Mouse (Mus musculus) ZHBTc4 (cell line): ENCODE measurements at regions not wholly inside any gene's neighbourhood (a gene's known extent, or its start where the extent isn't known, plus 50 kb on each side); places are given as distances from the start of the nearest gene placed in this dataset.
A peak's percentile ranks its signal among the peaks of the same experiment; 100 is the strongest.

ENCODE experiments used
- DNase-seq: peaks from one replicate; pipeline ENCODE4 v3.0.0-alpha.2; 2011; ENCODE audit warnings: low read depth, low spot score

DNA sequence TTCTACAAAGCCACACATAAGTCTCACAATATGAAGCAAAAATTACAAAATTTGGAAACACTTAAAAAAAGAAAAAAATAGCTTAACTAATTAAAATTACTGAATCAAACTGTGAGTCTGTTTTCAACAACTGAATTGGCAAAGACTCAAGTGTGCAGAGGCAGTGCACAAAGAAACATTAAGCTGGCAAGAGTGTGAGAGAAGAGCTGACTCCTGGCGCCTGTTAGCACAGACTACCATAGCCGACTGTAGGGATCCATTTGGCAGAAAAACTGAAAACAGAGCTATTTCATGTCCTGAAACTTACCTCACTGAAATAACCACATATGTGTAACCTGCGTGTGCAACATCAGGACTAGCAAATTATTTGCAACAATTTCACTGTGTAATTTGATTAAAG, 746.4 kb upstream of the Cypt12 start:
- no peak for DNase-seq

DNA sequence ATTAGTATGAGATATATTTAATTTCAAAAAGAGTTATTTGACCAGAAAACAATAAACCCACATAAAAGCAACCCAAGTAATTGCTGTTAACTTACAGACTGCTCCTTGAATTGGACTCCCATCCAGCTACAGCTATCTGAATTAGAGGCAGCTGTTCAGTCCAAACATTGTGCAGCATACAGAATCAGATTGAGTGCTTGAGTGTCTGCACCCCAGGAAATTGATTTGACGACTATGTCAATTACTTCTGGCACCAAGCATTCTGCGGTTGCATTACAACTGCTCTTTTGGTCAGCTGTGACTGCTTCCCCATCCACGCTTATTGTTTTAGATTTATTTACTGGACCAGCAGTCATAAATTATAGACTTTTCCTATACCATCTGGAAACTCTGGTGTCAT, 734.2 kb upstream of the Cypt12 start:
- DNase-seq = no peak

DNA sequence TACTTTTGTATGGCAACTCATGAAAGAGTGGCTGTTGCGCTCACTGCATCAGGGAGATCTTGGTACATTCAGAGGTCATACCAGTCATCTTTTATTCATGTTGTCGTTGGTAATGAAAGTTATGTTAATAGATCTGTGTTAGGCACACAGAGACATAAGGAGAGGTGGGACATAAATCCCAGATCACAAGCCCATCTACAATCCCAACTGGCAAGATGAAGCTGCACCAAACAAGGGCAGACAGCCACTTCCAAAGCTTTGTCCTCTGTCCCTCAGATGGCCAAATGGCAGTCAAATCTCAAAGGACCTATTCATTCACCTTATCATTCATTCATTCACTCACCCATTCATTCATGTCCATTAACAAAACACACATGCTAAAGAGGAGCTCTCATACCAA, 731.4 kb upstream of the Cypt12 start:
- DNase-seq = no peak

DNA sequence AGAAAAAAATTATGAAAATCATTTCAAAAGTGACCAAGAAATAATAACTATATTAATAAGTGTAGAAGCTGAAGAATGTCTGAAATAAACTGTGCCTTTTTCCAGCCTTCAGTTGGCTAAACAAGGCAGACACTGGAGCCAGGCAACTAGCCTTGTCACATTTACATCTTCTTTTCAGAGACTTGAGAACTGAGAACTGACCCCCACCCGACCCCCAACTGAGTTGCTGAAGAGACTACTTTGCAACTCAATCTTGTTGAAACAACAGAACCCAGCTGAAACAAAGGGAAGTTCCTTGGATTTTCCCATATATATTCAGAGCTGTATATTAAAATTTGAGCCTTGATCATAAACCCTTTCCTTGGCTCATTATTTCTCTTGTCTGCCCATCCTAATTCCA, 709.8 kb upstream of the Cypt12 start:
- DNase-seq = peak; percentile 67

DNA sequence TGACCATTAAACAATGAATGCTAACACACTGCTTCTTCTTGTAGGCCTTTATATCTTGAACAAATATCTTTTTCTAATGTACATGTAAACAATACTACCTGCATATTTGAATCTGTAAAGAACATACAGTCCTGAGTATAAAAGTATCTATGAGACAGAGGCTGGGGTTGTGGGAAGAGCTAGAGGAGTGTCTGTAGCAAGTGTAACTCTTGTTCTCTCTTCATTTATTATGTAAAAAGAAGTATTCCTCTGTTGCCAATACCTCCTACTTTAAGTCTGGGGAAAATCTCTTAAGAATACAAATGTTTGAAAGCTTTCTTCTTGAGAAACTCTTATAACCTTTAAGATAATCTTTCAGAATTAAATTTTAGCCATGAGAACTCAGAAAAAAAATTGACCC, 689.8 kb upstream of the Cypt12 start:
- no peak for DNase-seq

DNA sequence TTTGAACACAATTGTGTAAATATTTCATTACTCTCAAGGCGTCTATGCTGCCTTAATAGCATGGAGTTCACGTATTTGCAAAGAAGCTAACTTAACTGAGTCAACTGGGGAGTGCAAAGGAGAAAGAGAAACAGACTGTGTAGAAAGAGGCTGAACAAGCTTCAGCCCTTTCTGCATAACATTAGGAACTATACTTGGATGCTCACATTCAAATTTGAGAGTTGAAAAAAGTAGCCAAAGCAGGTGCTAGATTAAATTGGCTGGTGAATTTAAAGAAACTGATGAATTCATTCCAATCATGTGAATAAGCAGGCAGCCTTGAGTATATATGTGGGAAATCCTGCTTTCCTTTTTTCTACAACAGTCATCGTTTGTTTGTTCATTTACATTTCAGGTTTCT, 689.1 kb upstream of the Cypt12 start:
- no peak for DNase-seq

DNA sequence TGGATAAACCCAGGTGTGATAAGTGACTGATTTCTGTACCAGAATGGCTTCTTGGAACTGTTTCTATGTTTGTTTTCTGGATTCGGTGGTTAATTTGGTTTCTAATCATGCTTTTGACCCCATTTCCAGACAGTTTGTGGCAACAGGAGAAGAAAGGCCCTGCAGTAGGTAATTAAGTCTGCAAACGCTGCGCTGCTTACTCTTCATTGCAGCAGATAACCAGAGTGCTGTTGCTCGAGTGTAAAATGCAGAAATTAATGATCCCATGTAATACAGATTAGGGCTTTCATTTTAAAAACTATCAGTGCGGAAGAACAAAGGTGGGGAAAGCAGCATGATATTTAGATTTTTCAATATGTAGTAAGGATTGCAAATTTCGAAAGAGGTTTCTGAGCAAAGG, 667.0 kb upstream of the Cypt12 start:
- no peak for DNase-seq

DNA sequence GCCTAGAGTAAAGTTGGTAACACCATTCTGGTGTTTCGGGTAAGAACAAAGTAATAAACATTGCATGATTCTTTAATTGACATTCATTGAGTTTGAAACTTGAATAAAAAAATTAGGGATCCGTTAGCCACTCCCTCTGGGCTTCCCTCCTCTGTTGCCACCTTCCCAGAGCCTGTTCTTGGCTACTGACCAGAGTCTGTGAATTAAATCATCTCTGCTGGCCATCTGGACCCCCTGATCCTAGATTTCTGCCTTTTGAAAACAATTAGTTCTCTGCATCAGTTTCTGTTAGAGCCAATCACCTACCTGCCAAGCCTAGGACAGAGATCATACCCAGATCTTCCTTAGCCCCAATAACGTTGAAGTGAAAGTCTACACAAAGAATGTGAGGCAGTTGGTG, 665.3 kb upstream of the Cypt12 start:
- DNase-seq = no peak

DNA sequence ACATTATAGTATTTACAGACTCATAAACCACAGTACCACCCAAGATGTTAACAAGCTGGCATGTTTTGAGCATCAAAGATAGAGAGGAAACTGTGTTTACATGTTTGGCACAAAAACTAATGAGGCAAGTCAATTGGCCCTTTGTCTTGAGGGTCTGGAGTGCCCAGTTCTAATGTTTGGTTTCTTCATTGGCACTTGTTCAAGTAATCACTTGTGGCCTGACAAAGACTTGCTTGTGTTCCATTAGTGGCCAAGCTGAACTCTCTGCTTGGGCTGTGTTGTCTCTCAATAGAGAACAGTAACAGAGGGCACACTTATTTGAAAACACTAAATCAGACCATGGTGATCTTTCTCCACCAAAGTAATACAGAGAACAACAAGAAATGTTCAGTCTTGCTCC, 630.7 kb upstream of the Cypt12 start:
- DNase-seq = no peak

DNA sequence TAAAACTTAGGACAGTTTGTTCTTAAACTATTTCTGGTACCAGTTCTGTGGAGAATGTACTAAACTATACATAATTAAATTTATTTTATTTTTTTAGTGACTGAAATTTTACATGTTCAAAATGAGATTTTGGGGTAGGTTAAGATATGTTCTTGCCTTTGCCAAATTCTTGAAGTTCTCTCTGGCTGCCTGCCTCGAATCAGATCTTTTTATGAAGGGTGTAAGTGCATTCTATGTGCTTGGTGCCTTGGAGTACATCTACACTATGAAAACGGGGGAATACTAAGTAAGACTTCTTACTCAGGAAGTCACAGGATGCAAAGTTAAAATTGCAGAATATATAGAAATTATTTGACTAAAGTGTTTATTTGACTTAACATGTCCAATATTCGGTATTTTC, 629.8 kb upstream of the Cypt12 start:
- no peak for DNase-seq

DNA sequence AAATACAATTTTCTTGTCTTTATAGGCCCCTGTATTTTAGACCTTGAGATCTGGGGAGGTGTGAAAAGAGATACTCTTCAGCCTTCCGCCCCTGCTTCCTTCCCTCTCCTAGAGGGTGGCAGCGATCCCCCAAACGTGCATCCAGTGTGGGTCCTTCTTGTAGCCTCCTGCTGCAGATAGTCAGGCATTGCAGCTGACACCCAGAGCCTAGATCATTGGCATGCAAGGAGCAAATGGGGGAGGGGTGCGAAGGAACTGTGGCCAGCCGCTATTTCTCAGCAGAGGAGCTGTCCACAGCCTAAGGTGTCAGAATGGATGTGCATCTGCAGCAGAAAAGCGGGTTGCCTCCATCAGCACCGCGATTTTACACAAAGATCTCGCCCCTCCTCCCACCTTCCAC, 629.0 kb upstream of the Cypt12 start:
- peak; percentile 77 for DNase-seq

DNA sequence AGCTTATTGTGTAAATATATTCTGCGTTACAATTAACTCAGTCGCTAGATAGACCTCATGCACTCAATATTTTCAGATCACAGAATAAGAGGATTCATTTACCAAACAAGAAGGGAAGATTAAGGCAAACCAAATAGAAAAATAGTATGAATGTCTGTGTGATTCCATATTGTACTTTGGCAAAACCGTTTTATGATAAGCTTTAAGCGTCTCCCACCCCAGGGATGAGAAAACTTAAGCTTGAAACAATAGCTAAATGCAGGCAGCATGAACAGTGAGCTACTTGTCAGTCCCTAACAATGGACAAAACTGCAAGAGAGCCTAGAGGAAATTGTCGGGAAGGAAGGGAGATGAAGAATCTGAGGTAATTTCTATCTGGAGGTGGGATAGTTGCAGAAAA, 628.3 kb upstream of the Cypt12 start:
- DNase-seq = no peak

DNA sequence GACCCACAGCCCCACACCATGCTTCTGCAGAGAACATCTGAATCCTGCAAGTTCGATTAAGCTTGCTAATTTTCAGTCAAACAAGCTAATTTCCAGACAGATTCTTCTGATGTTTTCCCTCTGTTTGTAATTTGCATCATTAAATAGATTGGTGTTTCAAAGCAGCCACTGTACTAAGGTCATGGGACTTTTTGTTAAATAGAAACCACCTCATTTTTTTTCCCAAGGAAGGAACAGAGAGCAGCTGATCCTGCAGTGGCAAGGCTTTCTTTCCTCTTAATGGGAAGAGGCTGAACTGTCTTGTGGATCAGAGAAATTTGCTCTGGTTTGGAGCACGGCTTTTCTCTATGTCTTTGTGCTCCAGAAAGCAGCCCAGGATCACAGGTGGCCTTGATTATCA, 625.9 kb upstream of the Cypt12 start:
- no peak for DNase-seq

DNA sequence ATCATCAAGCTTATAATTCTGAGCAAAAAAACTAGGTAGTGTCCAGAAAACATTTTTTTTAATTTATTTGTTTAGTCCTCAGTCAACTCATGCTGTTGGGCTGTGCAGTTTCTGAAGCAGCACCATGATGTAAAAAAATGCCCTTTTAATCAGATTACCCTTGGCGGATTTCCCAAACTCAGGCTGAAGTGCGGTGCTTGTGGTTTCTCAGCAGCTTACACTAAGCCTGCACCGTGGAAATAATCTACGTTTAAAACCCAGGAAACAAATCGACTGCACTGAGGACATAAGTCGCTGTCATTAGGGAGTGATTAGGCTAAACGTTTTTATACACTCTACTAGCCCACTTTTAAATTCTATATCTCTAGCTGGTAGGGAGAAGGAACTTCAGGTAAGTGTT, 623.4 kb upstream of the Cypt12 start:
- no peak for DNase-seq

DNA sequence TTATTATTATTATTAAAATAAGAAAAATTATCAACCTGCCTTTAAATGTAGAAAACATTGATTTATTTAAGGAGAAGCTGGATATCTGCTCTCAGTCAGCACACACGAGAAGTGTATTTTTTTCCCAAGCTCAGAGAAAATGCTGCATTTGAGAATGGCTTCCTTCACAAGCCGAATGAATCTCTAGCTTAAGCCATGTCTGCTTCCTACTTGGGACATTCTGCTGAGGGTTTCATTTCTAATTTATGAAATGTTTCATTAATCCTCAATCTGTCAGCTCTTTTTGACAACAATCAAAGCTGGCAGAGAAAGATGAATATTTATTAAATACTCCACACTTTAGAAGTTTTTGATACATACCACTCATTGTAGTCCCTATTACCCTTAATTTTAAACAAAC, 622.4 kb upstream of the Cypt12 start:
- DNase-seq = no peak

DNA sequence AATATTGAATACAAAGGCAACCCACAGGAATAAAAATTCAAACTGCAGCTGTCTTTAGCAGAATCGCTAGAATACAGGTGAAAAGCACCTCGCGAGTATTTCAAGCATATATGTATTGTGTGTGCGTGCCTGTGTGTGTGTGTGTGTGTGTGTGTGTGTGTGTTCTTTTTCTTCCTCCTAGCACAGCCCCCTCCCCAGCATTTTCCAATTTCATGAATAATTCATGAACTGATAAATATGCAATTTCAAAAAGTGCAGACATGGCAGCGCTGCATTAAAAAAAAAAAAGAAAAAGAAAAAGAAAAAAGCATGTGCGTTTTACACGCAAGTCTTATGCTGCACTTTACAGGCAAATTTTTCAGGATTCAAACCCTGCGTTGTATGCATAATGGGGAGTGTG, 621.9 kb upstream of the Cypt12 start:
- no peak for DNase-seq

DNA sequence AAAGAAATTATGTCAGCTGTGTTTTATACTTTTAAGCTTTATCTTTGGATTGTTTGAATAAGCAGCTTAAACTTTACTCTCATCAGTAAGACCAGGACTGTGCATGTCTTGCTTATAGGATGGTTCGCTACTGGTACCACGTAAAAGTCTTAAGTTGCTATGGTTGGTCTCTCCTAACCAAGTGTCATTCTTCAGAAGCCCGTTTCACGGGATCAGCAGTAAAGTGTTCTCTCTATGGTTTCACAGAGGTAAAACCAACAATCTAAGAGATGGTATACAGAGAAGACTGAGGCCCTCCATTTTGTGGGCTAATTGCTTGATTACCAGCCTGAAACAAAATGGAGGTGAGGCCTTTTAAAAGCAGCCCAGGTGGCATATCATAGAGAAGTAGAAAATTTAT, 621.4 kb upstream of the Cypt12 start:
- no peak for DNase-seq

DNA sequence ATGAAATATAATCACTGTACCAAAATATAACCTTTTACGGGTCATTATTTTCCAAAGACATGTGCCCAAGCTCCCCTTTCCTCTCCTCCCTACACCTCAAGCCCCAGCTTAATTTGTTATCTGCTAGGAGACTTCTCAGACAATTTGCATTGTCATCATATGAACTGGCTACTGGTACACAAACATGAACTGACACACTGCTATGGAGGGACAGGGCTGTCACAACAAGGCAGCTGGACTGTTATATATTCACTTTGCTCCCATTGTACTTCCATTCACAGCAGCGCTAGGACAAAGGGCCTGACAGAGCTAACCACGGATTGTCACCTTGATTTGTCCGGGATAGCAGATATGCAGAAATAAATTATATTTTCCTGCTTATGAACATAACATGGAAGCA, 620.5 kb upstream of the Cypt12 start:
- DNase-seq = no peak

DNA sequence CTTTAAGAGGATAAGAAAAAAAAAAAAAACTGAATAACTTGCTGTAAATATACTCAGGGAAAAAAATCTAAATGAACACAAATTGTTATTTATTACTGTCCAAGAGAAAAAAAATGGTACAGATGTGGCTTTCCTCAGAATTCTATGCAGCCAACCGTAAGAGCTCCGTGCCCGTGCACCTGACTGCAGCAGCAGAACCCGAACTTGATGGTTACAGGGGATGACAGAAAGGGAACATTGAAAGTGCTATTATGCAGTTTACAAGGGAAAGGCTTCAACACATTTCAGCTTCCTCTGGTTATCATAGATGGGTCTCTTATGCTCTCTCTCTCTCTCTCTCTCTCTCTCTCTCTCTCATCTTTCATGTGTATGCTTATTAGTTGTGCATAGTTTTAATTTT, 618.8 kb upstream of the Cypt12 start:
- DNase-seq = no peak

DNA sequence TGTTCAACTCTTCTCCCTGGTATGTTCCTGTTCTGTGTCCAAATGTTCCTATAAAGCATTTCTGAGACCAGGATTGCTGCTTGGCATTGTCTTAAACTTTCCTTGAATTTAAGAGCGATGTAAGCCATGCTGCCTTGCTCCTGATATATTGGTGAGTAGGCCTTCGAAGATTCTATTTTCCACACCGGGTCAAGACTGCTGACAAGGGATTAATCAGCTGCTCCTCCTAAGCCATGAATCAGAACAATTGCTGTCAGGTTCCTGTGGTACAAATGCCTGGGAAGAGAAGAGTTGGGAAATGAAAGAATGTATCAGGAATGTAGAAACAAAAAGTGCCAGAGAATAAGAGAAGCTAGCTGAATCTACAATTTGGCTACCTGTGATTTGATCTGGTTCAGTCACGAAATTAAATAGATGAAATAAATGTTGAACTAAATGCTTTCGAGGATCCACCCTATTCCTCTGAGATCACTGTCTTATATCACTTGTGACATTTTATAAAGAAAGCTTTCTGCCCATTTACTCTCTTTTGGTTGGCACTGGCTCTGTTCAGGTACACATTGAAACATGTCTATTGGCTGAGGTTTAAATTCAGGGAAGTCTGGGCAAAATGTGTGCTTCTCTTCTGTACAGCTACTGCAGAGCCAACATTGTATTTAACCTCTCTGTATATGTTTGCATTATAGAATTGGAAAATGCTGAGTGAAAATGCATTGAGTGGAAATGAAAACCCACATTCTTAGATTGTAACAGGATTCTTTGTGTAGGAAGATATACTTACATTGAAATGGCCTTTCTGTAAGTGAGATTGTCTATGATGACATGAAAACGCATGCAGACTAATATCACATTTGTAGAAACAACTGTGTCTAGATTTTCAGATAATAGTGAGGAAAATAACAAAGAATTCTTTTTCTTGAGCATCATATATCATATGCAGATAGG, 617.5 kb upstream of the Cypt12 start:
- DNase-seq = no peak

DNA sequence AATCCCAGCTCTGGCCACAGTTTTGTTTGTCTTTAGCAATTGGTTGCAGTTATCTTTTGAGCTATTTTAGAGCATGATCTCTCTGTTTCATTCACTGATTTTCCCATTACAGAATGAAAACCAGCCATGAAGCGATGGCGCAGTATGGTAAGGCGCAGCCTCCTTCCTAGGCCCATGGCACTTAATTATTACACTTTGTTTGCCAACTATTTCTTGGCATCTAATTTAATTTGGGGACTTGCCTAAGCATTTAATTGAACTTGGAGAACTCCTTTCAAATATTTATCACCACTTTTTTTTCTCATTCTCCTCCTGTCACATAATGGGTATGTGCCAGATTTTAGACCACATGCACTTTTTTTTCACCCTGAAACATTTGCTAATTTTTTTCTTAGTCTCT, 588.0 kb upstream of the Cypt12 start:
- no peak for DNase-seq
